Mouse (Mus musculus) heart, embryonic 16.5 days (tissue): ENCODE data around the gene Ceacam12. TPM values are rescaled to one million over a fixed set of nuclear protein-coding genes. Genes with fewer than 3 reads are reported as not detected.
"Not testable (repeated sequence)": the region's sequence is repeated elsewhere in the genome, so short reads cannot be mapped to it uniquely, and the experiment has no call there.

Experiments used
- ATAC-seq: fragments of 200-750 bp; cut with Nextera tagmentation; replicated peaks from 2 replicates; pipeline ENCODE4 v1.8.0; 2017; ENCODE audit warnings: moderate number of reproducible peaks; ENCODE audit not compliant: insufficient read depth, low FRiP score; ENCODE audit errors: extremely low read depth
- H3K27ac ChIP-seq: fragments of 300-500 bp; sonication (generic); 2 replicates; pipeline ENCODE4 v1.5.1; 2014; ENCODE audit warnings: mild to moderate bottlenecking, low read length, control low read depth, moderate library complexity
- H3K27me3 ChIP-seq: fragments of 300-500 bp; sonication (generic); 2 replicates; pipeline ENCODE4 v1.6.1; 2014; ENCODE audit warnings: low read length, mixed read lengths; ENCODE audit not compliant: control insufficient read depth, insufficient read depth
- H3K36me3 ChIP-seq: fragments of 300-500 bp; sonication (generic); 2 replicates; pipeline ENCODE4 v1.6.1; 2014; ENCODE audit not compliant: control insufficient read depth, insufficient read depth
- H3K4me1 ChIP-seq: fragments of 300-500 bp; sonication (generic); 2 replicates; pipeline ENCODE4 v1.6.1; 2014; ENCODE audit warnings: low read length, mixed read lengths; ENCODE audit not compliant: control insufficient read depth, insufficient read depth
- H3K4me2 ChIP-seq: fragments of 300-500 bp; sonication (generic); 2 replicates; pipeline ENCODE4 v1.6.1; 2014; ENCODE audit warnings: low read depth, mild to moderate bottlenecking, control low read depth, low read length
- H3K4me3 ChIP-seq: fragments of 300-500 bp; sonication (generic); 2 replicates; pipeline ENCODE4 v1.5.1; 2014; ENCODE audit warnings: mild to moderate bottlenecking, control low read depth, low read length
- H3K9ac ChIP-seq: fragments of 300-500 bp; sonication (generic); 2 replicates; pipeline ENCODE4 v1.6.1; 2014; ENCODE audit warnings: low read length, control low read depth
- H3K9me3 ChIP-seq: fragments of 300-500 bp; sonication (generic); replicated peaks from 2 replicates; pipeline ENCODE4 v1.6.1; 2016; ENCODE audit warnings: low read length; ENCODE audit not compliant: control insufficient read depth
- WGBS: fragments of 180-500 bp; shearing (Covaris S2); extraction: QIAGEN DNeasy Blood & Tissue Kit; methylation state at CpG from one replicate; pipeline ENCODE4 v1.1.7; 2014; 5-methylcytosine and 5-hydroxymethylcytosine counted together
- microRNA-seq: library from miRNA; unstranded; fragments of <30 nt; microRNA quantifications from one replicate; pipeline ENCODE4, GENCODE M21; 2017
- polyA plus RNA-seq: library from polyadenylated mRNA; unstranded; fragments of >200 nt; fragmentation: Nextera tagmentation; extraction: Ambion mirVana; gene quantifications from 2 replicates; pipeline ENCODE4 v1.2.1, GENCODE M21; 2015

Gene Ceacam12
- not detected in 2 replicates for polyA plus RNA-seq

DNA sequence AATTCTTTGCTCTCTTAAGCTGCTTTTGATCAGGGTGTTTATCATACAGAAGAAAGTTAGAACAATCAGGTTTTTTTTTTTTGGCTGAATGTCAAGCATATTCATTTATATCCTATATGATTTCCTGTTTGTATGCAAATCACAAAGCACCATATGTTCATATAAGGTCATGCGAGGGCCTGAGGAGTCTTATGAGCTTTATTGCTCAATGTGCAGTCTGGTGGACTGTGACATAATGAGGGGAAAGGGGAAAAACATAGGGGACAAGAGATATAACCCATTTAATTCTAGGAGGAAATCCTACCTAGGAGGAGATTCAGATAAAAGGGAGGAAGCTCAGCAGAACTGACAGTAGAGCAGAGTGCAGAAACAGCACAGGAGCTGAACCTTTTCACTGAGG lies at the start of gene Ceacam12:
TSS of gene Ceacam12 (plus strand) at position 301 of the 400 bp plus-strand sequence.
- no peak within 1 kb of the TSS for H3K27ac ChIP-seq
- ATAC-seq: no peak
- 62% methylated on average over 1 of the region's 1 CpGs for WGBS
- H3K9ac ChIP-seq: no peak within 1 kb of the TSS
- H3K27me3 ChIP-seq: no peaks in the 10 kb centered on the region
- H3K4me3 ChIP-seq: no peak within 1 kb of the TSS
- H3K4me1 ChIP-seq: no peaks in the 10 kb centered on the region
- no peaks in the 10 kb centered on the region for H3K36me3 ChIP-seq
- peaks cover 24% of the 10 kb centered on the region for H3K9me3 ChIP-seq
- H3K4me2 ChIP-seq: no peak within 1 kb of the TSS

DNA sequence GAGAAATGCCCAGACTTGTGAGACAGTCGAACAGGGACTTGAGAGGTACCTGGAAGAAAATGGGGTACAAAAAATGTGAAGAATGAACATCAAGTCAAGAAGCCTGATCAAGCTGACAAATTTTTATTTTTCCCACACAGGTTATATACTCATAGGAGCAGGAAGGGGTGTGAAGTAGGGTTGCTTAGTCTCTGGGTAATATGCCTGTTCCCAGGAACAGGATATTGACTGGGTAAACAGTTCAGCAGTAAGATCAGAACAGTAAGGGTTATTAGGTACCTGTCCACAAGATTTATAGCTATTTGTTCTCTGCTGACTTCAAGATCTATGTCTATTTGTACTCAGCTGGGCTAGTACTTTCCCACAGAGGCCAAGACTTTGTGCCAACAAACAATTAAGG lies 8.1 kb downstream of the Ceacam12 start:
- not testable (repeated sequence) for H3K9ac ChIP-seq, H3K36me3 ChIP-seq, H3K27me3 ChIP-seq, H3K27ac ChIP-seq, ATAC-seq, H3K4me2 ChIP-seq, H3K4me3 ChIP-seq, H3K4me1 ChIP-seq
- 71% methylated on average over 1 of the region's 1 CpGs for WGBS
- peaks cover 34% of the 10 kb centered on the region for H3K9me3 ChIP-seq

DNA sequence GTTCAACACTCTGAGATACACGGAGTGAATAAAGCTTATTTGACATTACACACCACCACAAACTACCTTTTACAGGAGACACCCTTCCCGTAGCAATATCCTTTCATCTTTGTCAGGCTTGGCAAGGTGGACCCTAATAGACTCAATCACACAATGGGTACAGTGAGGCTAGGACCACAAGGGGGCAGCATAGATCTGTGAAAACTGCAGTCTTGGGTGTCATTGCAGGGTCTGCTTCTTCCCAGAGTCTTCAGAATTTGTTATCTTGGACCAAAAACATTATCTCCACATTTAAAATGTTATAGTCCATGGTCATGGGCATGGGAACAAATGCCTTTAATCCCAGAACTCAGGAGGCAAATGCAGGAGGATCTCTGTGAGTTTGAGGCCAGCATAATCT lies 35.1 kb downstream of the Ceacam12 start:
- 39% methylated on average over 2 of the region's 2 CpGs for WGBS
- Histone ChIP-seq H3K9ac (no peak overlapping the region), H3K27ac (no peak overlapping the region), H3K27me3 (no peaks in the 10 kb centered on the region), H3K4me1 (no peaks in the 10 kb centered on the region), H3K36me3 (no peaks in the 10 kb centered on the region), H3K4me3 (no peak overlapping the region), H3K9me3 (peaks cover 18% of the 10 kb centered on the region), H3K4me2 (no peak overlapping the region)
- ATAC-seq: no peak

Small RNA genes lying within 50 kb of the gene (microRNA-seq; reads per million reads assigned to microRNA genes)
- gene Gm22414: not detected

Other genes with a start within 250 kb of the Ceacam12 start
- not detected in 2 replicates for gene Gm5155, start 194.2 kb upstream of the Ceacam12 start, polyA plus RNA-seq
- gene Ceacam11, start 93.8 kb upstream of the Ceacam12 start, polyA plus RNA-seq: not detected in 2 replicates
- not detected in 2 replicates for gene Ceacam13, start 56.0 kb upstream of the Ceacam12 start, polyA plus RNA-seq
- not detected in 2 replicates for gene Igfl3, start 110.6 kb downstream of the Ceacam12 start, polyA plus RNA-seq
- gene Mill1, start 179.4 kb downstream of the Ceacam12 start, polyA plus RNA-seq: not detected in 2 replicates